Mouse (Mus musculus): ENCODE results near the gene Gstp3. TPM values are rescaled to one million over a fixed set of nuclear protein-coding genes. Genes with fewer than 3 reads are reported as not detected.

Gene Gstp3
- total RNA-seq (2021), result not detected

DNA sequence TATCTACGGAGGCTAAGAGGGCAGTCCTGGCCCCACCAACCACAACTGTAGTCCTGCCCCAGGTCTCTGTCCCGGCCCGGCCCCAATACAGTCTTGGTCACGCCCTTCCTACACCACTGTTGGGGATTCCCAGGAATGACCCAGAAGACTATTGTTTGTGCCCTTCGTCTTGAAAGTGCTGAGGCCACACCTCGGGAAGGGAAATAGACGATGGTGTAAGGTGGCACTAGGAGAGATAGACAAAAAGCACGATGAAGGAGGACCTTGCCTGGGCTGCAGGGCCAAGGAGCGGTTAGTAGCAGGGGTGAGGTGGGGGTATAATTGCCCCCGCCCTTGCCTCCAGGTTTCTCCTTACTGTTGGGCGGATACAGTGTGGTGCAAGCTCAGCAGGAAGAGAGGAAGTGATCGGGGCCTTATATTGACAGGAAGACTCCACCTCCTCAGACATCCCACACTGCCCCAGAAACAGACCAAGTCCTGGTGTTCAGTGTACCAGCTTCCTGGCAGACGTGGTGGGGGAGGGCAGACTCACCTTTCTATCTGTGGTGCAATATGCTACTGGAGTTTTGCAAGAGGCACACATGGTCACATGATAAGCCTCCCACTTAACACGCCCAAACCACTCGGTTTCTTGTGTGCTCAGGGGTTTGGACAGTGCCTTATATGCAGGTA lies at the start of gene Gstp3:
TSS of gene Gstp3 (minus strand) at position 501 of the 672 bp plus-strand sequence.
- no peak for DNase-seq (ENCODE audit: extremely low spot score in 1 of 2, low spot score in 1 of 2)

DNA sequence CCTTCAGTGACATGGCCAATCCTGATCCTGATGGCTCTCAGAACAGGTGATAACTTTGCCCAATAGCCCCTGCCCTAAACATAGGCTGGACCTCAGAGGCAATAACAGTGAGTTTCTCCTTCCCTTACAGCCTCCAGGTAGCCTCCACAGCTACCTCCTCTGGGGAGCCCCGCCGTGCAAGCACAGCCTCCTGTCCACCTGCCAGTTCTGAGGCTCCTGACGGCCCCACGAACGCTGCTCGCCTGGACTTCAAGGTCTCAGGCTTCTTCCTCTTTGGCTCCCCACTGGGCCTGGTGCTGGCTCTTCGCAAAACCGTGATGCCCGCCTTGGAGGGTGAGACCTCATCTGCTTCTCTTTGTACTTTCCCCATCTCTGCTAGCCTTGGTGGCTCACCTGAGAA lies 49.2 kb upstream of the Gstp3 start:
- no peak for DNase-seq (ENCODE audit: extremely low spot score in 1 of 2, low spot score in 1 of 2)

DNA sequence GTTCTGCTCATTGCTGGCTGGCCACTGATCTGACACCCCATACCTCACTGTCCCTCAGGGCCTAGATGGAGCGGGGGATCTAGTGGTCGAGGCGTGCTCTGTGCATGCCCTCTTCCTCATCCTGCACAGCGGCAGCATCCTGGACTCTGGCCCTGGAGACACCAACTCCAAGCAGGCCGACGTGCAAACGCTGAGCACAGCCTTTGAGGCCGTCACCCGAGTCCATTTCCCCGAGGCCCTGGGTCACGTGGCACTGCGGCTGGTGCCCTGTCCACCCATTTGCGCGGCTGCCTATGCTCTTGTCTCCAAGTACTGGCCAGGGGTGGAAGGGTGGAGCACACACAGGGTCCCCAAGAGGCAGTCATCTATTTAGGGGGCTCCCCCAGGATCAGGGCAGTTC lies 47.3 kb upstream of the Gstp3 start:
- no peak for DNase-seq (ENCODE audit: extremely low spot score in 1 of 2, low spot score in 1 of 2)

DNA sequence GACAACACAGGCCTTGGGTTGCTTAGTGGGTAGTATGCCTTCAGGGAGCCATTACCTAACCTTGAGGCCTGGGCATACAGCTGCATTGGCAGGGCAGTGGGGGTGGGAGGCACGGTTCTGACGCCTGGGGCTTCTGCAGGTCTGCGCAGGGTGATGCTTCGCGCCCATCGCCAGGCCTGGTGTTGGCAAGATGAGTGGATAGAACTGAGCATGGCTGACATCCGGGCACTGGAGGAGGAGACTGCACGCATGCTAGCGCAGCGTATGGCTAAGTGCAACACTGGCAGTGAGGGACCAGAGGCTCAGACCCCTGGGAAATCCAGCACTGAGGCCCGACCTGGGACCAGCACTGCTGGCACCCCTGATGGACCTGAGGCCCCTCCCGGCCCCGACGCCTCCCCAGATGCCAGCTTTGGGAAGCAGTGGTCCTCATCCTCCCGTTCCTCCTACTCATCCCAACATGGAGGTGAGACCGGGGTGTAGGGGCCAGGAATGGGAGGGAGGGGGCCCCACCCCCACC lies 45.4 kb upstream of the Gstp3 start:
- DNase-seq (ENCODE audit: extremely low spot score in 1 of 2, low spot score in 1 of 2), result no peak

DNA sequence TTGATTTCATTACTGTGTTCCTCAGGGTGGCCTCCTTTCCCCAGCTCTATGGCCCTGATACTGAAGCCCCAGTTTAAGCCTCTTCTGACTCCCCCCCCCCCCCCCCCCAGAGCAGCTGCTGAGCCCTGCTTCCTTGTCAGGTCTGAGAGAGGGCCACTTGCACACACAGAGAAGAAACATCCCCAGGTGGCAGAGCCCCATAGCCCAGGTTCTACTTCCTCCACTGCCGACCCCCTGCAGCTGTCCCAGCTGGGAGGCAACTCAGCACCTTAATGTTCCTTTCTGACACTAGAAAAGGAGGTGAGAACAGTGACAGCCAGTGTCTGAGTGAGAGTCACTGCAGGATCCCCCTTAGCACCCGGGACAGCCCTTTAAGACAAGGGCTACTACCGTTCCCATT lies 44.4 kb upstream of the Gstp3 start:
- no peak for DNase-seq (ENCODE audit: extremely low spot score in 1 of 2, low spot score in 1 of 2)

DNA sequence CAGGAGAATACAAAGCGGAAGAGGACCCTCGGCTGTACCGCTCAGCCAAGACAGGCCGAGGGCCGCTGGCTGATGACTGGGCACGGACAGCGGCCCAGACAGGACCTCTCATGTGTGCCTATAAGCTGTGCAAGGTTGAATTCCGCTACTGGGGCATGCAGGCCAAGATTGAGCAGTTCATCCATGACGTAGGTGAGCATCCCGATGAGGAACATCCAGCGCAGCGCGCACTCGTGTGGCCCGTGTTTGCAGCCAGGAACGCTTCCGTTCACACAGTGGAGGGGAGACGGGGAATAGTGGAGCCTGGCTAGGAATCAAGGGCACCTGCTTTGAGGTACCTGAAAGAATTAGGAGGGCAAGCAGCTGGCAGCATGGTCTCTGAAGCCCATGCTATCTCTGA lies 43.9 kb upstream of the Gstp3 start:
- no peak for DNase-seq (ENCODE audit: extremely low spot score in 1 of 2, low spot score in 1 of 2)

DNA sequence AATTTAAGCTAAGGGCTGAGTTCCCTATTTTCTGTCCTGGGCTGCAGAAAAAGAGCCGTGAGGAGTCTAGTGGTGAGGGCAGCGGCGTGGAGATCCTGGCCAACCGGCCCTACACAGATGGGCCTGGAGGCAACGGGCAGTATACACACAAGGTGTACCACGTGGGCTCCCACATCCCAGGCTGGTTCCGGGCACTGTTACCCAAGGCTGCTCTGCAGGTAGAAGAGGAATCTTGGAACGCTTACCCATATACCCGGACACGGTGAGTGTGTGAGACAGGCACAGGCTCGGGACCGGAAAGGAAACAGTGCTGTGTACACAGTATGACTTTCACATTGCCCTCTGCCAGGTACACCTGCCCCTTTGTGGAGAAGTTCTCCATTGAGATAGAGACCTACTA lies 43.3 kb upstream of the Gstp3 start:
- no peak for DNase-seq (ENCODE audit: extremely low spot score in 1 of 2, low spot score in 1 of 2)

DNA sequence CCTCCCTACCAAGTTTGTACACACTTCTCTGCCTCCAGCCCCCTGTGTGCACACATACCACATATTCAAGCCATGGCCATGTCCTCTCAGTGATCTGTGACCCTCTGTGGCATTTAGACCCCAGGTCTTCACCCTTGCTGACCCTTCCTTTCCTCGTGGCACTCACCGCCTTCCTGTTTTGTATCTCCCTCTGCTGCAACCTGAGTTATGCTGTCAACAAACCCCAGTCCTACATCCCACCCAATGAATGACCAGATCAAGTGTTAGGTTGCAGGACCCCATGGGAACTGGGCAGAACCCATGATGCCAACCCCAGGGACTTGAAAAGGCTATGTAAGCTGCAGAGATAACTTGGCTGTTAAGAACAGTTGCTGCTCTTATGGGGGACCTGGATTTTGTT lies 42.7 kb upstream of the Gstp3 start:
- no peak for DNase-seq (ENCODE audit: extremely low spot score in 1 of 2, low spot score in 1 of 2)

DNA sequence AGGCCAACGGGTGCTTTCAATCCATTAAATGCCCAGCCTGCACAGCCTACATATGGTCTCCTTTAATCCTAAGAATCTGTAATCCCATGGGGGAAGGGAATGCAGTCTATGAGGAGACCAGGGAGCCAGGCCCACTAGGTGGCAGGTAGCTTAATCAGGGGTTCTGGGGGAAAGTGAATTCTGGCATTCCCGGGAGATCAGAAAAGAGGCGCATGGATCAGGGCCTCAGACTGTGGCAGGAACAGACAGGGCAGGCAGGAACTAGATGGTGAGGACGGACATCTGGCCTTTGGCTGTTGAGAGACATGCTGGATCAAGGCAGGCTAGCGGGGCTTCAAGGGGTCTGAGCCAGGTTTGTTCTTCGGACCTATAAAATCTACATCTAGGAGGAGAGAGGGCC lies 42.1 kb upstream of the Gstp3 start:
- DNase-seq (ENCODE audit: extremely low spot score in 1 of 2, low spot score in 1 of 2), result no peak

DNA sequence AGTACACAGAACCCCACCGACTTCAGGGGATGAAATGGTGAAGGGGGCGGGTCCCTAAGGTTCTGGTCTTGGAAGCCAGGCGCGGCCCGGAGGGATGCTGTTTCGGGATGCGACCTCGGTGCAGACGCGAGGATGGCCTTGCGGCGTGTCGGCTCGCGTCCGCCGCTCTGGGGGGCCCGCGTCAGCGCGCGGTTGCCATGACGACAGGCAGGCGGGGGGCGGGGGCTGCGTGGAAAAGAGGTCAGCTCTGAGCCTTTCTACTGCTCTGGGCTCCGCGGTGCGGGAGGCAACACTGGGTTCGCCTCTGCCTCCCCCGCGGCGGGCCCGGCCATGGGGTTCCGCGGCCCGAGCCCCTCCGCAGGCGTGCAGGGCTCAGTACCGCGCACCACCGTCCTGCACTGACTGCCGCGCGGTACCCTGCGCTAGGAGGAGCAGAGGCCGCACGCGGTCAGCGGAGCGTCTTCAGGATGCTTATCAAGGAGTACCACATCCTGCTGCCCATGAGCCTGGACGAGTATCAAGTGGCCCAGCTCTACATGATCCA lies 41.4 kb upstream of the Gstp3 start:
- peak; percentile 58 to 68 for DNase-seq (ENCODE audit: extremely low spot score in 1 of 2, low spot score in 1 of 2)

DNA sequence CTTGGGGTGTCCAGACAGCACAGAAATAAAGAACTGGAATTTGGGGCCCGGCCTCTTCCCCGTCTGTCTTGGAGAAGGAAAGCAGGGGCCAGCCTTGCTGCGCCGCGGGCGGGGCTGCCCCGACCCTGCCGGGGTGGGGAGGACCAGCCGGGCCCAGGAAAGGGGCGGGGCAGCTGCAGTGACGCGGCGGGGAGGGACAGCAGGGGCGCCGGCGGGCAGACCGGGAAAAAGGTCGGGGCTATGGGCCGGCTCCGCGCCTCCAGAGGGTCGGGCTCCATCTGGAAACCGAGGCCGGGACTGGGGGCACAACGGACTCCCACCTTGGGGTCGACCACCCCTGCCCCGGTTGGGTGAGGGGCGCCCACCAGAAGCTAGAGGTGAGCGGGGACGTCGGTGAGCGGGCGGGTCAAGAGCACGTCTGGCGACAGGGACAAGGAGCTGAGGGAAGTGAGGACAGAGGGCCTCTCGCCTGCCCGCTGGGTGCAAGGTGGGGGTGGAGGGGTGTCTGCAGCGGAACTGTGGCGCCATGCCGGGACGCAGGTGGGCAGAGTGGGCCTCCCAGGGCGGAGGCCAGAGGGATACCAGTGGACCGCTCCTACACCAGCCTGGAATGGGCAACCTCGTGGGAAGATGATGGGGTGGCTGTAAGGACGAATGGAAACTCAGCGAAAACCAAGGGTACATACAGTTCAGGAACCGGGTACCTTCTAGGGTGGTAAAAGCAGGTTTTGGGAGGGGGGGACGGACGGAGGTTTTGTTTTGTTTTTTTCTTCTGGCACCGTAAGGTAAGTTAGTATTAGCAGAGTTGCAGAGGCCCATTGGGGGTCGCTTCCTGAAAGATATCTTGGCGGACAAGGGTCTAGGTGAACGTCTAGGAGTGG lies 40.7 kb upstream of the Gstp3 start, which contains the start of gene Pitpnm1:
TSS of gene Pitpnm1 (plus strand) at position 162 of the 881 bp plus-strand sequence.
- peak in 1 of 2 experiments; percentile 43 for DNase-seq (ENCODE audit: extremely low spot score in 1 of 2, low spot score in 1 of 2)

DNA sequence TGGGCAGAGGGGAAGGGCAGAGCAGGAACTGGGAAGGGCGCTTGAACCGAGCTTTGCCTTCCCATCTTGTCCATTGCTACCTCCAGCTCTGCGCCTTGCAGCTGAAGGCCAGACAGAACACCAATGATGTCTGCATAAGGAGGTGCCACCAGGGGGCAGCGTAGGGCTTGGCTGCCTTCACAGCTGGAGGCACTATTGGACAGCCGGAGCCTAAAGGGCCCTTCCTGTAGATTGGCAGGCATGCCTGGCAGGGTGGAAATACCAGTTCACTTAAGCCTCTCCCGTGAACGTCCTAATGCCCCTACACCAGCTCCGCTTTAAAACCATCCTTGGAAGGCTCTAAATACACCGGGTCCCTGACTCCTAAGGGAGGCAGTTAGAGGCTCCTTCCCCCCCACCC lies 39.7 kb upstream of the Gstp3 start:
- peak; percentile 81 to 92 for DNase-seq (ENCODE audit: extremely low spot score in 1 of 2, low spot score in 1 of 2)

DNA sequence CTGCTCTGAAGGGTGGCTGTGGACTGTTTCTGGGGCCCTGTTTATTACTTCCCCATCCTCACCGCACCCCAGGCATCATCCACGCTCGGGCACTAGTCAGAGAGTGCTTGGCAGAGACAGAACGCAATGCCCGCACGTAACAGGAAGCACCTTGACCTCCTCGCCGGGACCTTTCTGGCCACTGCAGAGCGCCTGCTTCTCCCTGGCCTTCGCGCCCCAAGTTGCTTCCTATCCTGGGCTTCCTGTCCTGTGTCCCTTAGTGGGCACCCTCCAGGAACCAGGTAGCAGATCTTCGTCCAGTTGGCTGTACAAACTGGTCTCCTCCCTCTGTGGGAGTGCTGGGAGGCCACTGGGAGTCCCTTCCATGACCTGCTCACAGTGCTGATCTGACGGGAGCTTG lies 39.1 kb upstream of the Gstp3 start:
- DNase-seq (ENCODE audit: extremely low spot score in 1 of 2, low spot score in 1 of 2), result no peak

DNA sequence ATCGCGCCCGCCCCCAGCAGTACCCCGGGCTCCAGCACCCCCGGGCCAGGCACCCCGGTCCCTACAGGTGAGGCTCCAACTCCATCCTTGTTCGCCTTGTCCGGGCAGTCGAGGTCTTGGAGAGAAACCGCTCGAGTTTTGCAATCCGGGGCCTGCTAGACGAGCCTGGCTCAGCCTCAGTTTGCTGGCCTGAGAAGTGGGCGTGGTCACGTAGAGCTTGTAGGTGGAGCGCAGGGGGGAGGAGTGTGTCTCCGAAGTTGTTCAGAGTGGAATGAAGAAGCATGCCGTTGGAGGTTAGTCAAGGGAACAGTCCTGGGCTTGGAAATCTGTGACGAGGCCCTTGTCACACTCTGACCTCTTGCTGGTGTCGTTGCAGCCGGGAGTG lies 38.1 kb upstream of the Gstp3 start:
- DNase-seq (ENCODE audit: extremely low spot score in 1 of 2, low spot score in 1 of 2), result no peak

DNA sequence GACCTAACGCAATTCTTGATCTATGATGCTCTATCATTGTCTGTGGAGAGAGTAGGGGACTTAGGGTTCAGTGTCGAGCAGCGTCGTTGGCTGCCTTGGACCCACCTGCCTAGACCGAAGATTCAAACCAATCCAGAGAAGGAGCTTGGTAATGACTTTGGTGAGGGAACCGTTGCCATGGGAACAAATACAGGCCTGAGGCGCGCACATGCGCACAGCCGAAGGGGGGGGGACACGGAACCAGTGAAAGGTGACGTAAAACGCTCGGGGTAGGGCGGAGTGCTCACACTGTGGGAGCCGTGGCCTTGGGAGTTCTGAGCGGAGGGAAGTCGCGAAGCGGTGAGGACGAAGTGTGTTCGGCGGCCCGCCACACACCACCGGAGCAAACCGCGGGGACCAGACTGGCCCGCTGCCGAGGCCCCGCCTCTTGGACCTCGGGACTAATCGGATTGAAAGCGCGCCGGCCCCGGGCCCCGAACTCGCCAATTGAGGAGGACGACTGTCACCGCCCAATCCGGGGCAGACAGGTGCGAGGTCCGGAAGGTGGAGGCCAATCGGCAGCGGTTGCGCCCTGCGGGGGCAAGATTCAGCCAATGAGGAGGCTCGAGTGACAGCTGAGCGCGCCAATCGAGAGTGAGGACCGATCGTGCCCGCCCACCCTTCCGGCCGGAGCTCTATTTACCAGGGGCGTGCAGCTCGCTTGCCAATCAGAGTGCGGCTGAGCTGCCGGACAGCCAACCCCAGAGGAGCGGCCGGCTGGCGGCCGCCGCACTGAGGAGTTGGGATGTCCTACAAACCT lies 37.5 kb upstream of the Gstp3 start, which contains the start of gene Cdk2ap2:
TSS of gene Cdk2ap2 (plus strand) at position 541 of the 799 bp plus-strand sequence.
- peak; percentile 100 for DNase-seq (ENCODE audit: extremely low spot score in 1 of 2, low spot score in 1 of 2)

DNA sequence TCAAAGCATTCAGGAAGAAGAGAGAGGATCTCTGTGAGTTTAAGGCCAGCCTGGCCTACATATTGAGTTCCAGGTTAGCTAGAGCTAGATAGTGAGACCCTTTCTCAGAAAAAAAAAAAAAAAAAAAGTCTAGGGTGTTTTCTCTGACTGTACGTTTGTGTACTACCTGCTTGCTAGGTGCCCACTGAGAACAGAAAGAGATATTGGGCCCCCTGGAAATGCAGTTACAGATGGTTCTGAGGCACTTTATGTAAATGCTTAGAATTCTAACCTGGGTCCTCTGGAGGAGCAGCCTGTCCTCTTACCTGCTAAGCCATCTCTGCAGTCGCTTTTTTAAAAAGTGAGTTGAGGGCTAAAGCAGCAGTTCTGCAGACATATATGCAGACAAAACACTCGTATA lies 36.4 kb upstream of the Gstp3 start:
- no peak for DNase-seq (ENCODE audit: extremely low spot score in 1 of 2, low spot score in 1 of 2)

DNA sequence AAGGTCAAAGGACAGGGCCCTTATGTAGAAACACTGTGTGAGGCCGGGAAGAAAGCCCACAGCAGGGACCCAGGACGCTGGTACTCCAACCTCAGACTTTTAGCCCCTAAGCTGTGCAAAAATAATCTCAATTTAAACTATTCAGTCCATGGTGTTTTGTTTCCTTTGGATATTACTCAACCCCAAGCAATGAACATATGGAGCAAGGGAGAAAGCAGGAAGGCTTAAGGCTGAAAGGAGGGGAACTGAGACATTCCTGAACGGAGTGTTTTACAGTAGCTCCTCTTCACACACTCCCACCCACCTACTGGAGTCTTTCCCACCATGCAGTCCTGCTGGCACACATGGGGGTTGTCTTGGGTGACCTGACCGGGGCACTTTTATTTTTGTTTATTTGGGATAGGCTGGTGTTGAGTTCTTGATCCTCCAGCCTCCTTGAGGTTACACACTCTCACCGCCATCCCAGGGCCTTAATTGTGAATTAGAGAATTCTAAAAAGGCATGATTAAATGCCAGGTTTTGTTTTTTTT lies 35.5 kb upstream of the Gstp3 start:
- no peak for DNase-seq (ENCODE audit: extremely low spot score in 1 of 2, low spot score in 1 of 2)

DNA sequence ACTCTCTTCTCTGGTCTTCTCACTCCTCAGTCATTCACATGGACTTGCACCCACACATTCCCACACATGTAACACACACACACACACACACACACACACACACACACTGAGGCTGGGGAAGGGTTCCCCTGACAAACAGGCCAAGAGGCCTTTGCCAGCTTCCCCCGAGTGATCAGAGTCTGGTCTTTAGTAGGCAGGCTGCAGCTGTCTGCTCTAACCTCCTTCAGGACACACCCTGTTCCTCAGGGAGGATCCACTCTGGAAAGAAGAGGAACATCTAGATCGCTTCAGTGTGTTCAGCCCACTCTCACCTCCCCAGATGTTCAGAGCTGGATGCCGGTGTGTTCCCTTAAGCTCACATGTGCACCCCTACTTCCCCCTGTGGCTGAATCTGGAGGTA lies 35.0 kb upstream of the Gstp3 start:
- DNase-seq (ENCODE audit: extremely low spot score in 1 of 2, low spot score in 1 of 2), result no peak

DNA sequence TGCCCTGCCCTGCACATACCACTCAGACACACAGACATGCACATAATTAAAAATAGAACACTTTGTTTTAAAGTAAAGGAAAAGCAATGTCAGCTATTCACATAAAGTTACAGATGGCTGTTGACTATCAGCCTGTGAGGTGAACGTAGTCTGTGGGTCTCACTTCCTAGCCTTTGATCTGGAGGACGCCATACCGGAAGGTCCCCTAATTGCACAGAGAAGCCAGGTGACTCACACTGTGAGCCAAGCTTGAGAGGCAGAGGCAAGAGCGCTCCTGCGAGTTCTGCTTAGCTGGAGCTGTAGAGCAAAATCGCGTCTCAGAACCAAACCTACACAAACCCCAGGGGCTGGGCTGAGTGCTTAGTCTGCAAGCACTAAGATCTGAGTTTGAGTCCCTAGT lies 34.4 kb upstream of the Gstp3 start:
- no peak for DNase-seq (ENCODE audit: extremely low spot score in 1 of 2, low spot score in 1 of 2)

DNA sequence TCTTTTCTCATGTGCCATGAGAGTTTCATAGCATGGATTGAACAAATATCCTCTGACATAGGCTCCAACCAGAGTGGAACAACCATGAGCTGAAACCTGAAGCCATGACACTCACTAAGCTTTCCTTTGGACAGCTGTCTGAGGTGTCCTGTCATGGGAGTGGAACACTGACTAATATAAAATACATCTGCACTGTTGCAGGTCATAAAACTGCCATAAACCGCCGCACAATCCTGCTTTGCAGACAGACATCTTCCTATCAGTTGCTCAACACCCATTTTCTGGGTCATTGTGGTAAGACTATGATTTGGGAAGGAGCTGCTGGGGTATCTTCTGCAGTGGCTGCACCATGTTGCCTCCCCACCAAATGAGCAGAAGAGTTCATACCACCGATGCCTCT lies 33.4 kb upstream of the Gstp3 start:
- DNase-seq (ENCODE audit: extremely low spot score in 1 of 2, low spot score in 1 of 2), result no peak
